Mouse (Mus musculus) adrenal gland, postnatal 25 days (tissue): ENCODE data around the gene Pigyl. TPM values are rescaled to one million over a fixed set of nuclear protein-coding genes. Genes with fewer than 3 reads are reported as not detected.

ENCODE experiments used
- DNase-seq: peaks from one replicate; pipeline ENCODE4 v3.0.0; 2021; ENCODE audit warnings: mixed read lengths
- long read RNA-seq: library from polyadenylated mRNA; stranded (forward); transcript quantifications from one replicate; pipeline ENCODE4 v2.0.0, GENCODE M21; 2021
- total RNA-seq: library from RNA; stranded (reverse); gene quantifications from 2 replicates; pipeline ENCODE4 v1.2.3, GENCODE M21; 2021

Gene Pigyl
- 52.5 and 64.8 TPM in 2 replicates for total RNA-seq
- long read RNA-seq, transcript Pigyl-201 (2 exons, 695 nt): major isoform, 42 of 45 reads
- long read RNA-seq, partial matches to known transcripts: 0 of 45 reads
- long read RNA-seq, other reads (novel, unspliced or antisense): 1 of 45 reads

DNA sequence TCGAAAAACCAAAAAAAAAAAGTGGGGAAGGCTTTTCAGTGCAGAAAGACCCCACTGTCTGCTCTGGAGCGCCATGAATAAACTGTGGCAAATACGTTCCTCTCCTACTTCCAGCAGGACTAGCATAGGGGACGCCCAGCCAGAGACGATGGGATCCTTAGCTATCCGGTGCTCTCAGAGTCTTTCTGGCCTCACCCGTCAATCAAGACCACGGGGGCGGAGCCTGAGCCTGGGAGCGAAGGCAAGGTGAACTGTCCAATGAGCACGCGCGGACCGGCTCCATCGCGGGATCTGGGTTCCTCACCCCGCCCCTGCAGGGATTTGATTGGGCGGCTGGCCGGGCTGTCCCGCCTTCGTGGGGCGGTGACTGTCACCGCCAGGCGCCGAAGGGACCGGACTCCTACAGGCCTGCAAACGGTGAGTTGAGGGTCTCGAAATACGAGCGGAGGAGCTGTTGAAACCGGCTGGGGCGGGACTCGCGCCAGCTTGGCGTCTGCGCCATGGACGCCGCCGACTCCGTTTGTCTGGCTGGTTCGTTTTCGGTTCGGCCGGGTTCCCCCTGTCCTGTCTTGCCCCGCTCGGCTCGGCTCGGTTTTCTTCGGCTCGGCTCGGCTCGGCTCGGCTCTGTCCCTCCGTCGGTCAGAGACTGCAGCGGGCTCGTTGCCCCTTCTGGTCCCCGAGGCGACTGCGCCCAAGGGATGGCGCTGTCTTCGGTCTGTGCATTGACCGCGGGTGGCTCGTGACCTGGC, at the start of gene Pigyl:
Gene Pigyl (plus strand): TSS at position 350 of the 749 bp plus-strand sequence.
- peak; percentile 99 for DNase-seq

GRCm38 (mm10) chr9:22108194-22108593, 48.5 kb upstream of the Pigyl start:
- no peak for DNase-seq

GRCm38 (mm10) chr9:22115635-22116034, 41.0 kb upstream of the Pigyl start:
- no peak for DNase-seq

- no peak for DNase-seq
These were observed 40.6 kb upstream of the Pigyl start for GRCm38 (mm10) chr9:22116086-22116485.

DNA sequence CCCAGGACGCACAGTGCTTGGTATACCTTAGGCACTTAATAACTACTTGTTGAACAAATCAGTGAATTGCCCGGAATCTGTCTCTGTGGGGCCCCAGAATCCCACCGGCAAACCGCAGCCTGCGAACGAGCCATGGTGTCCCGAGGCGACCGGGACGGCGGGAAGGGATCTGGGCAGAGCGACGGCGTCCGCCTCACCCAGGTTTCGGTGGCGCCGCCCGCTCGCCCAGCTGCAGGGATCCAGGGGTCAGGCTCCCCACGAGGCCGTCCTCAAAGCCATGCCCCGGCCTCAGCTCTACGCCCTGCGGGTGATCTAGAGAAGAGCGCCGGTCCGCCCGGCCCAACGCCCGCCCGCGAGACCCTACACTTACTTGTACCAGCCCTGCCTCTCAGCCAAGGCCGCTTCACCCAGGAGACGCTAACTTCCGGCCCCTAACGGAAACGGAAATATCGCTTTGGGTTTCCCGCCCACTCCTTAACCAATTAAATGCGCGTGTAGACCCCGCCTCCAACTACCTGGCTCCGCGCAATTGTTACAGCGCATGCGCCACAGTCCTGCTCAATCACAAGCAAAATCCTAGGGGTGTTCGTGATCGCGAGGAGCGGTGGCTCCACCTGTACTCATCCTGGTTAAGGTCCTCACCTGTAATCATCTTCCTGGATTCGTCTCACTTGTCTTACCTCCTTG, 39.8 kb upstream of the Pigyl start, which contains the start of gene Elof1:
Gene Elof1 (minus strand): TSS at position 433 of the 687 bp plus-strand sequence.
- peak; percentile 91 for DNase-seq

GRCm38 (mm10) chr9:22117754-22118456, 38.7 kb upstream of the Pigyl start:
- DNase-seq: peak; percentile 38

GRCm38 (mm10) chr9:22119543-22119942, 37.1 kb upstream of the Pigyl start:
- DNase-seq: no peak

GRCm38 (mm10) chr9:22121545-22121944, 35.1 kb upstream of the Pigyl start:
- DNase-seq: no peak

GRCm38 (mm10) chr9:22122005-22122404, 34.6 kb upstream of the Pigyl start:
- DNase-seq: no peak

DNA sequence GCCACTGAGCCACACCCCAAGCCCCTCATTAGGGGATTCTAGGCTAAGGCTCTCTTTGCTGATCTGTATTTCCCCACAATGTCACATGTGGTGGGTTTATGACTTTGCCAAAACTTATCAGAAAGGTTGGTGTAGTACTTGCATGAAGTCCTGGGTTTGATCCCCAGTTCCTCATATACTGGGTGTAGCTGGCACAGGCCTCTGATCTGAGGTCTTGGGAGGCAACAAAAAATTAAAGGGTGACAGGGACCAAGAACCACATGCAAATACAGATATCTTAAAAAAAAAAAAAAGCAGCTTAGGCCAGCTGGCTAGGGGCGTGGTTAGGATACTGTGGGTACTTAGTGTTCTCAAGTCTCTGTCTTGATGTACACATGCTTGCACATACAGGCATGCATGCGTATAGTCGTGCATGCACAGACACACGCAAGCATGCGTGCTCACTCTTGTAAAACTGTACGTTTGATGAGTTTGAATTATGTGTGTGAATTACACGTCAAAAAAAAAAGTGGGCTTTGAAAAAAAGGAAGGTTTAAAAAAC, 33.5 kb upstream of the Pigyl start:
- no peak for DNase-seq

GRCm38 (mm10) chr9:22124169-22124568, 32.5 kb upstream of the Pigyl start:
- no peak for DNase-seq

GRCm38 (mm10) chr9:22125246-22126027, 31.2 kb upstream of the Pigyl start:
- no peak for DNase-seq

DNA sequence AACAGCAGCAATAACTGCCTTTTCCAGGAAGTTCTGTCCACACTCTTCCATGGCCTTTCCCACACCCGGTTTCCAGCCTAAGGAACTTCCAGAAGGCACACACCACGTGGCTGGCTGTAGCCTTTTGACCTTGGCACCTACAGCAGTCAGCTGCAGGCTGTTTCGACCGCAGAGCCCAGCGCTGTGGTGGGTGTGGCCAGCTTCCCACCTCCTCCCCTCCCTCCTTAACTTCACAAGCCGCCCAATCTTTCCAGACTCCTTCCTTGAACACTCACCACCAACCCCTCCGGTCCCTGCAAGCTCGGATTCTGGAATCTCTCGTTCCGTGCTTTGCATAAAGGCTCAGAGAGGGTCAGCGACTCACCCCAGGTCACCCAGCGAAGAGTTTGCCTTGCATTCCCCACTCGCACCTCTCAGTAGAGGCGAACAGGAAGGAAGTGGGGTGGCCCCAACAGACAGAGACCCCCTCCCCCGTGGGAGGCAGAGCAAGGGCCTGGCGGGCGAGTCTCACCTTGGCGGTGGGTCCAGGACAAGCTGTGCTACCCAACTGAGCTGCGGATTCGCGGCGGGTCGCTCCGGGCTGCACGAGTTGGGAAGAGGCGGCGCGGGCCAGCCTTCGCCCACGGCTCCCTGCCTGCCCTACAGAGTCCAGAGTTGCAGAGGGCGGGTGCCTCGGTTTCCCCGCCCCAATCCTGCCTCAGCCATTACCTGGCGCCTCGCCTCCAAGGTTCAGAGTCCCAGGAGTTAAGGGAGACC, 25.2 kb upstream of the Pigyl start:
- DNase-seq: peak; percentile 38

GRCm38 (mm10) chr9:22132220-22132619, 24.4 kb upstream of the Pigyl start:
- DNase-seq: no peak

GRCm38 (mm10) chr9:22134246-22134890, 22.3 kb upstream of the Pigyl start:
- no peak for DNase-seq

DNA sequence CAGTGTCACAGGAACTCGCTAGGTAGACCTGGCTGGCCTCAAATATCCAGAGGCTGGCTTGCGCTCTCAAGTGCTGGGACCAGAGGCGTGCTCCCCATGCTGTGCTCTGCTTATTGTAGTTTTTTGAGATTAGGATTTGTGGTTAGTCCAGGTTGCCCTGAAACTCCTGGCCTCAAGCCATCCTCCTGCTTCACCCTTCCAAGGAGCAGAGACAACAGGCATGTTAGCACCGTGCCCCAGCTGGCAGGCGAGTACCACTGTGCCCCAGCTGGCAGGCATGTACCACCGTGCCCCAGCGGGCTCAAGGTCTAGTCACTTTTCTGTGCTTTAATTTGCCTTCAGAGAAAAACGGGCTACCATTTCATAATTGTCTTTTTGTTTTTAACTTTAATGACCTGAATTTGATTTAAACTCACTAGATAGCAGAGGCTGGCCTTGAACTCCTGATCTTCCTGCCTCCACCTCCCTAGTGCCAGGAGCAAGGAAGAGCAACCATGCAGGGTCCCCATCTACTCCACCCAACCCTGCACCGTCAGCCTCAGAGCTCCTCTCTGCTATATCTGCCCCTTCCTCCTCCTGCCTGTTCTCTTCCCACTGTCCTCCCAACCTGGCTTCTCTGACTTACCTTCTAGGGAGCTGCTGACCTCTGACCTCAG, 21.5 kb upstream of the Pigyl start:
- peak; percentile 50 for DNase-seq

GRCm38 (mm10) chr9:22135644-22136390, 20.8 kb upstream of the Pigyl start, which contains the start of gene Acp5:
Gene Acp5 (minus strand): TSS chr9:22135711.
- no peak for DNase-seq

GRCm38 (mm10) chr9:22136765-22137547, 19.7 kb upstream of the Pigyl start:
- DNase-seq: peak; percentile 53
